Mouse (Mus musculus): ENCODE results near the gene Hk2. TPM values are rescaled to one million over a fixed set of nuclear protein-coding genes. Genes with fewer than 3 reads are reported as not detected.

Hk2 gene
- total RNA-seq, 1 experiment: 155 TPM

GRCm38 (mm10) chr6:82740868-82741517 is 33.3 kb downstream of the Hk2 start:
- no peak for TF ChIP-seq ZNF384 (IDR thresholded peaks at IDR 0.05; ENCODE audit: low read depth, low read length)
- TF ChIP-seq HCFC1 (IDR thresholded peaks at IDR 0.05; ENCODE audit: borderline replicate concordance, insufficient read depth, low read length): no peak
- TF ChIP-seq CHD2 (IDR thresholded peaks at IDR 0.05; ENCODE audit: low read depth, low read length): no peak
- no peak for TF ChIP-seq MAFK (IDR thresholded peaks at IDR 0.05; ENCODE audit: insufficient read depth, low read depth, low read length)
- TF ChIP-seq ZC3H11A (IDR thresholded peaks at IDR 0.05; ENCODE audit: borderline replicate concordance, low read depth, low read length): no peak
- in situ Hi-C loops (cut with MboI; ENCODE audit: low sequenced_read_pairs in 2 of 2, unreplicated experiment in 2 of 2): no loop called here
- no peak overlapping the region for H3K4me3 ChIP-seq (ENCODE audit: insufficient read depth in 1 of 2, low read depth in 1 of 2, low read length in 2 of 2, poor library complexity in 1 of 2, severe bottlenecking in 1 of 2)
- no peak overlapping the region for H3K27ac ChIP-seq (ENCODE audit: insufficient read depth, low read depth, low read length, poor library complexity, severe bottlenecking)
- no peak for DNase-seq (ENCODE audit: low read depth, low spot score)
- peaks cover 42% of the 10 kb centered on the region for H3K36me3 ChIP-seq (ENCODE audit: control insufficient read depth, insufficient read depth, low read length, poor library complexity, severe bottlenecking)
- no peaks in the 10 kb centered on the region for H3K9me3 ChIP-seq (ENCODE audit: control insufficient read depth, insufficient read depth, low read depth, low read length)
- H3K4me1 ChIP-seq (ENCODE audit: control insufficient read depth in 2 of 2, insufficient read depth in 2 of 2, low read length in 2 of 2, poor library complexity in 1 of 2): peaks cover 2 to 5% of the 10 kb centered on the region in 2 experiments; a peak in 2 of 4 replicates
- H3K9ac ChIP-seq (ENCODE audit: insufficient read depth, low read depth, low read length, poor library complexity, severe bottlenecking): no peak overlapping the region

- Histone ChIP-seq H3K36me3 (ENCODE audit: control insufficient read depth, insufficient read depth, low read length, poor library complexity, severe bottlenecking) (peaks cover 44% of the 10 kb centered on the region), H3K9ac (ENCODE audit: insufficient read depth, low read depth, low read length, poor library complexity, severe bottlenecking) (no peak overlapping the region; the same call in 1 of the 2 replicates), H3K4me1 (ENCODE audit: control insufficient read depth in 2 of 2, insufficient read depth in 2 of 2, low read length in 2 of 2, poor library complexity in 1 of 2) (peaks cover 2 to 4% of the 10 kb centered on the region in 2 experiments; a peak in 2 of 4 replicates), H3K4me3 (ENCODE audit: insufficient read depth in 1 of 2, low read depth in 1 of 2, low read length in 2 of 2, poor library complexity in 1 of 2, severe bottlenecking in 1 of 2) (no peak overlapping the region), H3K9me3 (ENCODE audit: control insufficient read depth, insufficient read depth, low read depth, low read length) (no peaks in the 10 kb centered on the region), H3K27ac (ENCODE audit: insufficient read depth, low read depth, low read length, poor library complexity, severe bottlenecking) (no peak overlapping the region)
- in situ Hi-C loops (cut with MboI; ENCODE audit: low sequenced_read_pairs in 2 of 2, unreplicated experiment in 2 of 2): no loop called here
- TF ChIP-seq HCFC1 (IDR thresholded peaks at IDR 0.05; ENCODE audit: borderline replicate concordance, insufficient read depth, low read length): no peak
- TF ChIP-seq CHD2 (IDR thresholded peaks at IDR 0.05; ENCODE audit: low read depth, low read length): no peak
- no peak for TF ChIP-seq ZC3H11A (IDR thresholded peaks at IDR 0.05; ENCODE audit: borderline replicate concordance, low read depth, low read length)
- no peak for TF ChIP-seq ZNF384 (IDR thresholded peaks at IDR 0.05; ENCODE audit: low read depth, low read length)
- peak; percentile 56 for DNase-seq (ENCODE audit: low read depth, low spot score)
These were observed 34.0 kb downstream of the Hk2 start for GRCm38 (mm10) chr6:82740269-82740668.

- Histone ChIP-seq H3K4me3 (ENCODE audit: insufficient read depth in 1 of 2, low read depth in 1 of 2, low read length in 2 of 2, poor library complexity in 1 of 2, severe bottlenecking in 1 of 2) (no peak overlapping the region), H3K27ac (ENCODE audit: insufficient read depth, low read depth, low read length, poor library complexity, severe bottlenecking) (no peak overlapping the region), H3K4me1 (ENCODE audit: control insufficient read depth in 2 of 2, insufficient read depth in 2 of 2, low read length in 2 of 2, poor library complexity in 1 of 2) (peaks cover 1 to 2% of the 10 kb centered on the region in 2 experiments; a peak in 2 of 4 replicates), H3K9me3 (ENCODE audit: control insufficient read depth, insufficient read depth, low read depth, low read length) (no peaks in the 10 kb centered on the region), H3K9ac (ENCODE audit: insufficient read depth, low read depth, low read length, poor library complexity, severe bottlenecking) (0 out of 2 replicates have a peak overlapping the region, but pooled peaks have one; percentile 35), H3K36me3 (ENCODE audit: control insufficient read depth, insufficient read depth, low read length, poor library complexity, severe bottlenecking) (peaks cover 55% of the 10 kb centered on the region)
- DNase-seq (ENCODE audit: low read depth, low spot score): no peak
- TF ChIP-seq ZC3H11A (IDR thresholded peaks at IDR 0.05; ENCODE audit: borderline replicate concordance, low read depth, low read length) (no peak), ZNF384 (IDR thresholded peaks at IDR 0.05; ENCODE audit: low read depth, low read length) (no peak), MAFK (IDR thresholded peaks at IDR 0.05; ENCODE audit: insufficient read depth, low read depth, low read length) (no peak), HCFC1 (IDR thresholded peaks at IDR 0.05; ENCODE audit: borderline replicate concordance, insufficient read depth, low read length) (no peak), CHD2 (IDR thresholded peaks at IDR 0.05; ENCODE audit: low read depth, low read length) (no peak)
- in situ Hi-C loops (cut with MboI; ENCODE audit: low sequenced_read_pairs in 2 of 2, unreplicated experiment in 2 of 2): no loop called here
These were observed 36.4 kb downstream of the Hk2 start for GRCm38 (mm10) chr6:82737634-82738540.

- in situ Hi-C loops (cut with MboI; ENCODE audit: low sequenced_read_pairs in 2 of 2, unreplicated experiment in 2 of 2): no loop called here
- H3K9me3 ChIP-seq (ENCODE audit: control insufficient read depth, insufficient read depth, low read depth, low read length): no peaks in the 10 kb centered on the region
- H3K36me3 ChIP-seq (ENCODE audit: control insufficient read depth, insufficient read depth, low read length, poor library complexity, severe bottlenecking): peaks cover 54% of the 10 kb centered on the region
- H3K27ac ChIP-seq (ENCODE audit: insufficient read depth, low read depth, low read length, poor library complexity, severe bottlenecking): no peak overlapping the region
- no peak overlapping the region for H3K9ac ChIP-seq (ENCODE audit: insufficient read depth, low read depth, low read length, poor library complexity, severe bottlenecking)
- no peak for DNase-seq (ENCODE audit: low read depth, low spot score)
- H3K4me3 ChIP-seq (ENCODE audit: insufficient read depth in 1 of 2, low read depth in 1 of 2, low read length in 2 of 2, poor library complexity in 1 of 2, severe bottlenecking in 1 of 2): no peak overlapping the region
- TF ChIP-seq HCFC1 (IDR thresholded peaks at IDR 0.05; ENCODE audit: borderline replicate concordance, insufficient read depth, low read length): no peak
- TF ChIP-seq MAFK (IDR thresholded peaks at IDR 0.05; ENCODE audit: insufficient read depth, low read depth, low read length): no peak
- TF ChIP-seq ZC3H11A (IDR thresholded peaks at IDR 0.05; ENCODE audit: borderline replicate concordance, low read depth, low read length): no peak
- TF ChIP-seq CHD2 (IDR thresholded peaks at IDR 0.05; ENCODE audit: low read depth, low read length): no peak
- no peak for TF ChIP-seq ZNF384 (IDR thresholded peaks at IDR 0.05; ENCODE audit: low read depth, low read length)
- peaks cover 1 to 2% of the 10 kb centered on the region in 2 experiments; a peak in 2 of 4 replicates for H3K4me1 ChIP-seq (ENCODE audit: control insufficient read depth in 2 of 2, insufficient read depth in 2 of 2, low read length in 2 of 2, poor library complexity in 1 of 2)
These were observed 37.3 kb downstream of the Hk2 start for GRCm38 (mm10) chr6:82736626-82737600.

Data from ES-E14 (cell line).